ENCODE assay signal across 19 mouse cellular contexts in the genomic region with DNA sequence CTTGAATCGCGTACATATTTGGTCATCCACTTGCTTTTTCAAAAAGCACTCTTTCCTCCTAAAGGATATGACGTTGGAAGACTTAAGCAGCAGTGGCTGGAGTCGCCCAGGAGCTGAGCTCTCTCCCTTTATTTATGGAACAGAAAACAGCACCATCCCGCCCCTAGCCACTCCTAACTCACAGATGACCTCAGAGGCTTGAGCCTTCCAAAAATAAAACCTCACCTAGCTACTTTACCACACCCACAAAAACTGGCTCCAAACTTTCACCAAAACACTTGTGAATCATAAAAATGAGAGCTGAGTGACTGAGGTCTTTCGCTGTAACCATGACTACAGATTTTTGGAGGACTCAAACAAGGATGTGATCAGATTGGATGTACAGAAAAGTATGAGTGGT. TPM values are rescaled to one million over a fixed set of nuclear protein-coding genes. Genes with fewer than 3 reads are reported as not detected.
DNase-seq lines count a peak whose midpoint lies in the region; ATAC-seq and TF ChIP-seq lines count a peak whose summit lies in the region.
"Had no signal": no experiment of that assay in that cellular context is flagged by ENCODE, and none has a peak within 500 bp of the region (broad histone marks: within the 10 kb centered on the region; RNA-seq: fewer than 3 reads in every experiment).

No protein-coding gene starts in this region.

- TF ChIP-seq CTCF in liver, postnatal 0 days (IDR thresholded peaks at IDR 0.05; ENCODE audit: low read depth), result no peak

- no peak overlapping the region for H3K4me3 ChIP-seq in limb, embryonic 14.5 days (replicated peaks; ENCODE audit: low read length)
- H3K4me3 ChIP-seq in limb, embryonic 10.5 days, result no peak overlapping the region
- H3K4me3 ChIP-seq in liver, postnatal 0 days (ENCODE audit: low read depth, low read length), result no peak overlapping the region
- H3K4me3 ChIP-seq in myocyte, result no peak overlapping the region
- H3K4me3 ChIP-seq: embryonic facial prominence, embryonic 12.5 days; limb, embryonic 13.5 days; midbrain, embryonic 12.5 days; neural tube, embryonic 12.5 days had no signal

- H3K9me3 ChIP-seq in limb, embryonic 14.5 days (ENCODE audit: control insufficient read depth, low read length), result no peaks in the 10 kb centered on the region
- H3K9me3 ChIP-seq in limb, embryonic 10.5 days (replicated peaks), result no peaks in the 10 kb centered on the region
- no peaks in the 10 kb centered on the region for H3K9me3 ChIP-seq in liver, postnatal 0 days (ENCODE audit: low read length)
- H3K9me3 ChIP-seq: embryonic facial prominence, embryonic 12.5 days; limb, embryonic 13.5 days; midbrain, embryonic 12.5 days; neural tube, embryonic 12.5 days had no signal

- peak; percentile 63 for ATAC-seq in limb, embryonic 14.5 days (ENCODE audit: low FRiP score, low read depth)
- no peak for ATAC-seq in liver, postnatal 0 days
- ATAC-seq: forebrain, embryonic 14.5 days had no signal

- no peak for TF ChIP-seq EP300 in liver, postnatal 0 days (IDR thresholded peaks at IDR 0.05; ENCODE audit: low read depth)

- H3K36me3 ChIP-seq in limb, embryonic 14.5 days (ENCODE audit: control insufficient read depth, insufficient read depth, low read length), result no peaks in the 10 kb centered on the region
- no peaks in the 10 kb centered on the region for H3K36me3 ChIP-seq in limb, embryonic 10.5 days
- H3K36me3 ChIP-seq in liver, postnatal 0 days (replicated peaks; ENCODE audit: insufficient read depth, low read length), result no peaks in the 10 kb centered on the region; the same call in 1 of the 2 replicates
- no peaks in the 10 kb centered on the region for H3K36me3 ChIP-seq in myocyte (ENCODE audit: control insufficient read depth, insufficient read depth)
- H3K36me3 ChIP-seq: embryonic facial prominence, embryonic 12.5 days; limb, embryonic 13.5 days; midbrain, embryonic 12.5 days; neural tube, embryonic 12.5 days had no signal

- no peak for TF ChIP-seq POLR2A in limb, embryonic 14.5 days (IDR thresholded peaks at IDR 0.05; ENCODE audit: borderline replicate concordance, extremely low read depth, insufficient read depth, insufficient read length)
- TF ChIP-seq POLR2A in myocyte (IDR thresholded peaks at IDR 0.05; ENCODE audit: insufficient read length, low read depth), result no peak

- H3K79me2 ChIP-seq in myocyte (ENCODE audit: control insufficient read depth, insufficient read depth), result no peaks in the 10 kb centered on the region

- H3K27ac ChIP-seq in limb, embryonic 14.5 days (replicated peaks; ENCODE audit: low read depth, low read length), result no peak overlapping the region
- H3K27ac ChIP-seq in limb, embryonic 10.5 days, result no peak overlapping the region
- H3K27ac ChIP-seq in liver, postnatal 0 days (ENCODE audit: low read depth), result peak overlapping the region; percentile 83
- H3K27ac ChIP-seq: embryonic facial prominence, embryonic 12.5 days; hindbrain, embryonic 14.5 days; limb, embryonic 13.5 days; midbrain, embryonic 12.5 days; neural tube, embryonic 12.5 days had no signal

- DNase-seq in limb, embryonic 14.5 days (ENCODE audit: low spot score), result peak; percentile 28
- DNase-seq in limb, embryonic 10.5 days (ENCODE audit: low spot score), result no peak
- peak; percentile 38 for DNase-seq in c-Kit-positive CD71-positive TER-119-positive erythroid progenitor cells, embryonic 14.5 days (ENCODE audit: low spot score)
- DNase-seq in liver, postnatal 0 days, result no peak
- DNase-seq in retina, postnatal 1 day, result no peak
- DNase-seq in cerebellum, adult 9-10 months, result no peak
- DNase-seq in adrenal gland, postnatal 10 days, result no peak
- DNase-seq: adrenal gland, postnatal 25 days; cerebellum, adult 8-10 months; kidney, adult 2 months; kidney, postnatal 4 days; layer of hippocampus, postnatal 36 days had no signal

- H3K4me1 ChIP-seq in limb, embryonic 14.5 days (ENCODE audit: control insufficient read depth, insufficient read depth, low read length), result peaks cover 4% of the 10 kb centered on the region; the same call in 1 of the 2 replicates
- H3K4me1 ChIP-seq in limb, embryonic 10.5 days, result no peaks in the 10 kb centered on the region
- H3K4me1 ChIP-seq in liver, postnatal 0 days (ENCODE audit: insufficient read depth), result peaks cover 11% of the 10 kb centered on the region
- H3K4me1 ChIP-seq: embryonic facial prominence, embryonic 12.5 days; limb, embryonic 13.5 days; midbrain, embryonic 12.5 days; neural tube, embryonic 12.5 days had no signal

- no peak overlapping the region for H3K4me2 ChIP-seq in limb, embryonic 14.5 days (replicated peaks; ENCODE audit: low read depth, low read length, severe bottlenecking)
- H3K4me2 ChIP-seq in liver, postnatal 0 days (ENCODE audit: low read depth, low read length), result peak overlapping the region; percentile 44
- H3K4me2 ChIP-seq in myocyte (ENCODE audit: low read depth), result peak overlapping the region; percentile 51
- H3K4me2 ChIP-seq: embryonic facial prominence, embryonic 12.5 days; hindbrain, embryonic 14.5 days; limb, embryonic 13.5 days; midbrain, embryonic 12.5 days; neural tube, embryonic 12.5 days had no signal

- WGBS in limb, embryonic 14.5 days, result 60% methylated on average over 6 of the region's 6 CpGs
- WGBS in limb, embryonic 10.5 days, result 79% methylated on average over 6 of the region's 6 CpGs
- 70% methylated on average over 6 of the region's 6 CpGs for WGBS in liver, postnatal 0 days (ENCODE audit: insufficient replicate concordance)

- H3K9ac ChIP-seq in limb, embryonic 14.5 days (ENCODE audit: low read depth, low read length, severe bottlenecking), result no peak overlapping the region
- no peak overlapping the region for H3K9ac ChIP-seq in liver, postnatal 0 days (replicated peaks)
- H3K9ac ChIP-seq: embryonic facial prominence, embryonic 12.5 days; hindbrain, embryonic 14.5 days; limb, embryonic 13.5 days; midbrain, embryonic 12.5 days; neural tube, embryonic 12.5 days had no signal

- H3ac ChIP-seq in myocyte (ENCODE audit: control insufficient read depth, insufficient read length), result no peak overlapping the region

- no peaks in the 10 kb centered on the region for H3K27me3 ChIP-seq in limb, embryonic 14.5 days (ENCODE audit: control insufficient read depth, insufficient read depth, low read length)
- no peaks in the 10 kb centered on the region for H3K27me3 ChIP-seq in limb, embryonic 10.5 days (ENCODE audit: low read depth, poor library complexity, severe bottlenecking)
- no peaks in the 10 kb centered on the region for H3K27me3 ChIP-seq in liver, postnatal 0 days (ENCODE audit: insufficient read depth, low read length)
- H3K27me3 ChIP-seq in myocyte (ENCODE audit: control insufficient read depth, insufficient read depth, insufficient read length), result no peaks in the 10 kb centered on the region
- H3K27me3 ChIP-seq: embryonic facial prominence, embryonic 12.5 days; limb, embryonic 13.5 days; midbrain, embryonic 12.5 days; neural tube, embryonic 12.5 days had no signal

TF ChIP-seq in myocyte, 11 proteins besides CTCF, POLR2A, EP300 and RAD21:
- no peak for TF ChIP-seq POLR2AphosphoS2 (IDR thresholded peaks at IDR 0.05; ENCODE audit: insufficient read length, low read depth)

RNA-seq across cellular contexts. Expression of a gene that starts 16.4 kb away (rescaled TPM):
- polyA plus RNA-seq in limb, embryonic 14.5 days (2012; rRNA removed), result 6.2 and 9.5 TPM in 2 replicates
- 21.5 and 21.8 TPM in 2 replicates for polyA plus RNA-seq in limb, embryonic 14.5 days (2014; fragmentation: Nextera tagmentation; extraction: Ambion mirVana)
- 1.2 and 2.8 TPM in 2 replicates for polyA plus RNA-seq in limb, embryonic 10.5 days (2016; fragmentation: Nextera tagmentation; extraction: Ambion mirVana)
- polyA plus RNA-seq in liver, postnatal 0 days (2015; fragmentation: Nextera tagmentation; extraction: Ambion mirVana), result 16.5 and 23.0 TPM in 2 replicates
- polyA plus RNA-seq in myocyte (2012; fragmentation: generic; extraction: Trizol), result 2.8 TPM
- total RNA-seq in adrenal gland, postnatal 10 days (2021), result 10 to 100 TPM; 22.3 to 27.8 TPM

Comparison
In these comparisons a context has a peak if more than half of its experiments do, and no peak if none do; other contexts are left out.
1. DNase-seq: peak in limb, embryonic 14.5 days (single experiment) and c-Kit-positive CD71-positive TER-119-positive erythroid progenitor cells, embryonic 14.5 days (single experiment); none in limb, embryonic 10.5 days (single experiment), liver, postnatal 0 days (single experiment), retina, postnatal 1 day (single experiment), cerebellum, adult 9-10 months (single experiment) and adrenal gland, postnatal 10 days (single experiment).